Mouse (Mus musculus): ENCODE data around the gene Tmem59. TPM values are rescaled to one million over a fixed set of nuclear protein-coding genes. Genes with fewer than 3 reads are reported as not detected.

Gene Tmem59
- total RNA-seq (2014; fragmentation: Nextera tagmentation), result 75.0 and 79.1 TPM in 2 replicates
- total RNA-seq (2017), result 66.1 and 102 TPM in 2 replicates

GRCm38 (mm10) chr4:107178182-107178829 lies at the start of gene Tmem59:
Gene Tmem59, plus strand, starts transcription at chr4:107178399.
- peak; percentile 87 for ATAC-seq (replicated peaks; ENCODE audit: low FRiP score, low TSS enrichment, poor library complexity, severe bottlenecking)

DNA sequence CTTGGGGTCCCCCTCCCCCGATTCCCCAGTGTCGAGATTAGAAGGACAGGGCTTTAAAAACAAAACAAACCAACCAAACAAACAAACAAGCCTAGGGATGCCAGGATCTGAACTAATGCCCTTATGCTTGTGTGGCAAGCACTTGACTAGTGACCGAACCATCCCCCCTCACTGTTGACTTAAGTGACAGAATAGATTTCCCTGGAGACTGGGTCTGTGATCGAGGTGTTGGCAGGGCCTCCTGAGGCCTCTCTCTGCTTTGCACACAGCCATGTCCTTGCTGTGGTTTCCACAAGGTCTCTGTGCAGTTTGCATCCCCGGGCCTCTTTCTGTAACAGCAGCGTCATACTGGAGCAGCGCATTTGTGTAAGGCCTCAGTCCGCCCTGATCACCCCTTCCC lies 48.8 kb upstream of the Tmem59 start:
- no peak for ATAC-seq (replicated peaks; ENCODE audit: low FRiP score, low TSS enrichment, poor library complexity, severe bottlenecking)

DNA sequence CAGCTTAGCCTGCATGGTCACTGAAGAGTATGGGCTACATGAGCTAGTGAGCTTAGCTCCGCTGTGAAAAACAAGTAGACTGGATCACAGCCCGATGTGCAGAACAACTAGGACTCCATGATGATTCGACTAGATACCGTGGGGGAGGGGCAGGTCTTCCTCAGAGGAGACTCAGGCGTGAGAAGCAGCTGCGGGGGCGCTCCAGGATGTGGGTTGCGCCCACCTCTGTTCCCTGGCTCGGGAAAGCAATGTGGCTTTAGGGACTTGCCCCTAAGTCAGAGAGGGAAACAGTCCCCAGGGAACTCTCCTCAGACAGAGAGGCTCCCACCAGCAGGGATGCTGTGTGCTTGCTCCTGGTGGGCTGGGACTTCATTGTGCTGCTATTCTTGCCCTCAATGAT lies 47.7 kb upstream of the Tmem59 start:
- ATAC-seq (replicated peaks; ENCODE audit: low FRiP score, low TSS enrichment, poor library complexity, severe bottlenecking), result no peak

DNA sequence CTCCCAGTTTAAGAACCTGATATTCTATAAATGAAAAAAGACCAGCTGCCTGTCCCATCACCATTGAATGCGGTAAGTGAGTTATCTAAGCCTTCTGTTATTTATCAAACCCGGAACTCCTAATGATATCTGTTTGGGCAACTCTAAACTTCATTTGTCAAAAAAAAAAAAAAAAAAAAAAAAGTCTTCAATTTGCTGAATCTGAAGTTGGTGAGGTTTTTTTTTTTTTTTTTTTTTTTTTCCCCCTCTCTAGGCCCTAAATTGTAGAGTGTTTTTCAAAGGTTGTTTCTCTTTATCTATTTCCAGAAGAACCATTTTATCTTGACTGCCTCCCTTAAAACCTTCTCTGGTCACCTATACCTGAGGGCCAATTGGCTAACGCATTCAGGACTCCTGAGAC lies 43.3 kb upstream of the Tmem59 start:
- ATAC-seq (replicated peaks; ENCODE audit: low FRiP score, low TSS enrichment, poor library complexity, severe bottlenecking), result no peak

- ATAC-seq (replicated peaks; ENCODE audit: low FRiP score, low TSS enrichment, poor library complexity, severe bottlenecking), result no peak
Measured at GRCm38 (mm10) chr4:107135663-107136062, 42.5 kb upstream of the Tmem59 start.

- ATAC-seq (replicated peaks; ENCODE audit: low FRiP score, low TSS enrichment, poor library complexity, severe bottlenecking), result no peak
Measured at GRCm38 (mm10) chr4:107136531-107136930, 41.7 kb upstream of the Tmem59 start.

DNA sequence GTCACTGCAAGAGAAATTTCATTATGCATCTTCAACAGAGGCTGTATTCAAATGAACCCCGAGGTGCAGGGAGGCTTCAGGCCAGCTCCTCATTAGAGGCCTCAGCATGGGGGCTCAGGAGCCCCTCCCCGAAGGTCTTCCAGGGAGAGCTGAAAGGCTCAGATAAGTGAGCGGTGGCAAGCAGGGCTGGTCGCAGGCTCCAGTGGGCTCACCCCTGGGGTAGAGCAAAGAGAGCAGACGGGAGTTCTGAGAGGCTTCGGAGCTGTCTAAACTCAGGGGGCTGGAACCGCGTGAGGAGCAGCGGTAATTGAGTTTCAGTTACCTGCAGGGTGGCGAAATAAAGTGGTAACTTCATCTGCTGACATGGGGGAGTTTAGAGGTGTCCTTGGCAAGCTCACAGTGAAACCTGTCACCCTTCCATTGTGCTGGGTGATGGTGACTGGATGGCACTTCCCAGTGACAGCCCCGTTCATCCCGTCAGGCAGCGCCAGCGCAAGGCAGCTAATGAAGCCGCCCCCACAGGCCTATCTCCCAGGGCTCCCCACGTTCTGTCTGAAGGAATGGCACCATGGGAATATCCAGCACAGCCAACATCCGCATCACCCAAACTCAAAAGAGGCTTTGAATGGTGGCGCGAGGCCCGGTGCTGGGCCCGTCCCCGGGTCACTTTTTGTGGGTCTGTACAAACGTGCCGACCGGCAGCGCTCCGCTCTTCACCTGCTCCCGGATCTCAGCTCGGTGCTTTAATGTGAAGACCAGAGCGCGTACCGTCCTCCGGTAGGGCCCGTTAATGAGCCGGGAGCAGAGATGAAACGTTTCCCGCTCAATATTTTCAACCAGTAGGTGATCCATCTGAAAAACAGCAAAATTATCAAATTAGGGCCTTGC lies 39.0 kb upstream of the Tmem59 start:
- ATAC-seq (replicated peaks; ENCODE audit: low FRiP score, low TSS enrichment, poor library complexity, severe bottlenecking), result no peak

GRCm38 (mm10) chr4:107139836-107140631 lies 38.2 kb upstream of the Tmem59 start:
- ATAC-seq (replicated peaks; ENCODE audit: low FRiP score, low TSS enrichment, poor library complexity, severe bottlenecking), result no peak

- no peak for ATAC-seq (replicated peaks; ENCODE audit: low FRiP score, low TSS enrichment, poor library complexity, severe bottlenecking)
Measured at GRCm38 (mm10) chr4:107143511-107143910, 34.7 kb upstream of the Tmem59 start.

DNA sequence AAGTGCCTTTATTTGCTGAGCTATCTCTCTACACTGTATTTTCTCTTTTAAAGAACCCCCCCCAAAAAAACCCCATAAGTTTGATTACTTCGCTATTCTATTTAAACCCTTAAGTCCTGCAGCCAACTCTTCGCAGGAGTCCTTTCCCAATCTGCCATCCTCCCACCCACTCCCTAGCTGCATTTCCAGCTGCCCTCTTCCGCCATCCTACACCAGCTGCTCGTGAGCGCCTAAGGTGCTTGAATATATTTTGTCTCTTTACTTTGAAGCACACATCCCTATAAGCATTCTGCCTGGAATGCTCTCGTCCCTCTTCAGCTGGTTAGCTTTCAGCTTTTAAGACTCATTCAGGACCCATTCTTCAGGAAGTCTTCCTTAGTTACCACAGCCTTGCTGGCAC lies 27.2 kb upstream of the Tmem59 start:
- ATAC-seq (replicated peaks; ENCODE audit: low FRiP score, low TSS enrichment, poor library complexity, severe bottlenecking), result no peak

- no peak for ATAC-seq (replicated peaks; ENCODE audit: low FRiP score, low TSS enrichment, poor library complexity, severe bottlenecking)
Measured at GRCm38 (mm10) chr4:107152571-107152970, 25.6 kb upstream of the Tmem59 start.

- ATAC-seq (replicated peaks; ENCODE audit: low FRiP score, low TSS enrichment, poor library complexity, severe bottlenecking), result no peak
Measured at GRCm38 (mm10) chr4:107156983-107157401, 21.2 kb upstream of the Tmem59 start.

GRCm38 (mm10) chr4:107159166-107159773 lies 18.9 kb upstream of the Tmem59 start:
- ATAC-seq (replicated peaks; ENCODE audit: low FRiP score, low TSS enrichment, poor library complexity, severe bottlenecking), result no peak

DNA sequence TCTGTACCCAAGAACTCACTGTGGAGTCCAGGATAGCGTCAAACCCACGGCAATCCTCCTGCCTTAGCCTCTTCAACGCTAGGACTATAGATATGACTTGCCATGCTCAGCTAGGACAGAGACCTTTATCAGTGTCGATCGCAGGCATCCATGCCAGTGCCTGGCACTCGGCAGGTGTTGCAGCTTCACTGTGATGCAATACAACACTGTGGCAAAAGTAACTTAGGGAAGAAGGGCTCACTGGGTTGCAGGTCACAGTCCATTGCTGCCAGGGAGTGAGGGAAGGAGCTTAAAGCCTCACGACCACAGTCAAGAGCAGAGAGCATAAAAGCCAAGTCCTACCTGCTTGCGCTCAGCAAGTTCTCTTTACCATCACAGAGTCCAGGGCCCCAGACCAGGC lies 18.0 kb upstream of the Tmem59 start:
- no peak for ATAC-seq (replicated peaks; ENCODE audit: low FRiP score, low TSS enrichment, poor library complexity, severe bottlenecking)

- no peak for ATAC-seq (replicated peaks; ENCODE audit: low FRiP score, low TSS enrichment, poor library complexity, severe bottlenecking)
Measured at GRCm38 (mm10) chr4:107163341-107163740, 14.9 kb upstream of the Tmem59 start.

DNA sequence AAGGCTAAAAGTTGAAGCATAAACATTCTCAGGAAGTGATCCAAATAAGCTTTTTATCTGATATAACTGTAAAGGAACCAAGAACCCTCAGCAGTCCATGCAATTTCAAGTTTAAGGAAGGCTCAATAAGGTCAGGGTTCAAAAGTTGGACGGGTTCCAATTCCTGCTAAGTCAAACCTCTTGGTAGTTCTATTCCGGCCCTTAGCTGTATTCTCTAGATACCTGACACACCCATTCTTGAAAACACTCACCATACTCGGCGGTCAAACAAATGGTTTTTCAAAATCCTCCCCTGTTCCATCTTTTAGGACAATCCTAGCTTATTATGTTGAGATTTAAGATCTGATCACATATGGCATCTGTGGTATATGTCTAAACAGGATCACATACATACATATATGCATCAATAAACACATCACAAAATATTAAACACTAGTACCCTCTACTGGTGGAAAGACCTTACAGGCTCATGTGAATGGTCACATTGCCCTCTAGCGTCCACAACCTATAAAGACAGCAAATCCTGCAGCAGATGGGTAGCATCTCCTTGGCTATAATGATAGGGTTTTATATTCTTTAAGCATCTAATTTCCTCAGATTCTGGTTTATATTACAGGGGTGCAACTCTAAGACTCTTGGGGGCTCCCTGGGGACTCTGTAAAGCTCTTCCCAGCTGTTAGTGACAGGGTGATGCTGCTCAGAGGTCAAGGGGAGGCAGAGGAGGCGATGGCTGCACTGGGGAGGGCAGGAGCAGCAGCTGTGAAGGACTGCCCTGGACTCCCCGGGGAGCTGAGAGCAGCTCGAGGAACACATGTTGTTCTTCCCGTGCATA lies 14.2 kb upstream of the Tmem59 start:
- ATAC-seq (replicated peaks; ENCODE audit: low FRiP score, low TSS enrichment, poor library complexity, severe bottlenecking), result peak; percentile 86

- ATAC-seq (replicated peaks; ENCODE audit: low FRiP score, low TSS enrichment, poor library complexity, severe bottlenecking), result peak; percentile 46; the same call in 1 of the 2 replicates
Measured at GRCm38 (mm10) chr4:107166700-107167099, 11.5 kb upstream of the Tmem59 start.

GRCm38 (mm10) chr4:107167798-107168197 lies 10.4 kb upstream of the Tmem59 start:
- no peak for ATAC-seq (replicated peaks; ENCODE audit: low FRiP score, low TSS enrichment, poor library complexity, severe bottlenecking)

DNA sequence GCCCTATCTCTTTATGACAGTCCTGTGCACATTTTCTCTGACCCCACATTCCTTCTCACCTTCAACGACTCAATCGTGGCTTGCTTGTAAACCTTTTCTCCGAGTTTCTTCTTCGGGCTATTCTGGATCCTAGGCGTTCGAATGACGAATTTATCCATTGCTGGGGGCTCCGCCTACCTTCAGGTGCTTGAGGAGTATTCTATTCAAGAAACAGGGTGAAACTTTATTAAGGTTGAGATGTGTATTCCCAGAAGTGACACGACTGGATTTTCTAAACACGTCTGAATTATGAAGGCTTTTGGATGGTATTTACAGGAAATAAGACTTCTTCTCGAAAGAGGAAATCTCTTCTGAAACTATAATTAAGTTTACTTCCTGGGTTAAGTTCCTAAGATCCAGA lies 693 bp upstream of the Tmem59 start:
- no peak for ATAC-seq (replicated peaks; ENCODE audit: low FRiP score, low TSS enrichment, poor library complexity, severe bottlenecking)

All from megakaryocyte-erythroid progenitor cell, adult 5-6 weeks (primary cell).